Mouse (Mus musculus): Measurements from ENCODE around the gene Lcn6.
A peak's percentile ranks its signal among the peaks of the same experiment; 100 is the strongest.
"Not testable (repeated sequence)": the region's sequence is repeated elsewhere in the genome, so short reads cannot be mapped to it uniquely, and the experiment has no call there.

Lcn6 gene

GRCm38 (mm10) chr2:25703706-25704105, 27.1 kb downstream of the Lcn6 start:
- DNase-seq (ENCODE audit: low read depth, low spot score) = no peak

- DNase-seq (ENCODE audit: low read depth, low spot score) = peak; percentile 89
Observed at GRCm38 (mm10) chr2:25706643-25707481, 30.3 kb downstream of the Lcn6 start, which contains the start of gene Bmyc. Gene Bmyc (plus strand): TSS chr2:25706739.

- DNase-seq (ENCODE audit: low read depth, low spot score) = peak; percentile 27
Observed at GRCm38 (mm10) chr2:25708121-25708520, 31.5 kb downstream of the Lcn6 start.

- not testable (repeated sequence) for DNase-seq (ENCODE audit: low read depth, low spot score)
Observed at GRCm38 (mm10) chr2:25709056-25709455, 32.5 kb downstream of the Lcn6 start.

- DNase-seq (ENCODE audit: low read depth, low spot score) = not testable (repeated sequence)
Observed at GRCm38 (mm10) chr2:25709791-25710190, 33.2 kb downstream of the Lcn6 start.

- DNase-seq (ENCODE audit: low read depth, low spot score) = not testable (repeated sequence)
Observed at GRCm38 (mm10) chr2:25711641-25712040, 35.1 kb downstream of the Lcn6 start.

- DNase-seq (ENCODE audit: low read depth, low spot score) = no peak
Observed at GRCm38 (mm10) chr2:25717222-25717621, 40.6 kb downstream of the Lcn6 start.

All from forelimb bud, embryonic 11.5 days (tissue).